Comparison of ENCODE assay signal across 22 mouse cellular contexts in the genomic region with DNA sequence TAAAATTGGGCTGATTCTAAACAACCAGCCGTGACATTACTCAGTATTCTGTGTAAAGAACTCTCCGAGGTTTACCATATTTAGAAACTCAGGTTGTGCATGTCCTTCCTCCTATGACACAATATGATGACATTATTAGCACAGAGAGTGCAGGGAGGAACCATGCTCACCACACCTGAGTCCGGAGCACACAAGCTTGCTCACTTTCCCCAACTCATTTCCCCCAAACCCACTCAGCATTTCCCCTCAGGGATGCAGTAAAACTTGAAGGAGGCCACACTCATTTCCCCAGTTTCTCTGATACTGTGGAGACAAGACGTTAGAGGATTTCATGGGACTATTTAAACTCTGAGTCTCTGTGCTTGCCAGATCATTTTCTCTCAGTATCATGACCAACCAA. TPM values are rescaled to one million over a fixed set of nuclear protein-coding genes. Genes with fewer than 3 reads are reported as not detected.
DNase-seq lines count a peak whose midpoint lies in the region; ATAC-seq and TF ChIP-seq lines count a peak whose summit lies in the region.
"Had no signal": no experiment of that assay in that cellular context is flagged by ENCODE, and none has a peak within 500 bp of the region (broad histone marks: within the 10 kb centered on the region; RNA-seq: fewer than 3 reads in every experiment).

No protein-coding gene starts in this region.

- ATAC-seq in heart, embryonic 12.5 days (ENCODE audit: insufficient number of reproducible peaks, low FRiP score), result no peak
- no peak for ATAC-seq in liver, postnatal 0 days
- no peak for ATAC-seq in liver, embryonic 11.5 days (replicated peaks; ENCODE audit: low FRiP score)
- ATAC-seq: forebrain, embryonic 13.5 days; forebrain, embryonic 15.5 days; forebrain, postnatal 0 days had no signal

- no peaks in the 10 kb centered on the region for H3K9me3 ChIP-seq in heart, embryonic 12.5 days (replicated peaks)
- no peaks in the 10 kb centered on the region for H3K9me3 ChIP-seq in liver, postnatal 0 days (ENCODE audit: low read length)
- no peaks in the 10 kb centered on the region for H3K9me3 ChIP-seq in liver, embryonic 11.5 days (ENCODE audit: control insufficient read depth, low read length)
- H3K9me3 ChIP-seq: embryonic facial prominence, embryonic 10.5 days; embryonic facial prominence, embryonic 12.5 days; forebrain, embryonic 13.5 days; forebrain, embryonic 15.5 days had no signal

- no peak overlapping the region for H3K4me2 ChIP-seq in heart, embryonic 12.5 days
- no peak overlapping the region for H3K4me2 ChIP-seq in liver, postnatal 0 days (ENCODE audit: low read depth, low read length)
- no peak overlapping the region for H3K4me2 ChIP-seq in liver, embryonic 11.5 days
- H3K4me2 ChIP-seq: embryonic facial prominence, embryonic 12.5 days; forebrain, embryonic 13.5 days; forebrain, embryonic 15.5 days had no signal

- no peak overlapping the region for H3K9ac ChIP-seq in heart, embryonic 12.5 days
- no peak overlapping the region for H3K9ac ChIP-seq in liver, postnatal 0 days (replicated peaks)
- H3K9ac ChIP-seq in liver, embryonic 11.5 days (ENCODE audit: low read depth, low read length), result no peak overlapping the region
- H3K9ac ChIP-seq: embryonic facial prominence, embryonic 12.5 days; forebrain, embryonic 13.5 days; forebrain, embryonic 15.5 days; forebrain, postnatal 0 days had no signal

- TF ChIP-seq CTCF in liver, postnatal 0 days (IDR thresholded peaks at IDR 0.05; ENCODE audit: low read depth), result no peak

- peak; percentile 53 for DNase-seq in heart, adult 11 months
- no peak for DNase-seq in liver, postnatal 0 days
- DNase-seq in liver, embryonic 11.5 days (ENCODE audit: low spot score), result no peak
- DNase-seq in cerebellum, postnatal 36 days, result no peak
- DNase-seq: adrenal gland, adult 2 months; adrenal gland, postnatal 10 days; adrenal gland, postnatal 25 days; cerebellum, adult 11 months; cerebellum, adult 18-20 months; cerebellum, adult 8-10 months; cerebellum, adult 9-11 months; cerebellum, postnatal 14 days; forebrain, postnatal 0 days had no signal

- H3K4me1 ChIP-seq in heart, embryonic 12.5 days (replicated peaks), result no peaks in the 10 kb centered on the region
- no peaks in the 10 kb centered on the region for H3K4me1 ChIP-seq in liver, postnatal 0 days (ENCODE audit: insufficient read depth)
- no peaks in the 10 kb centered on the region for H3K4me1 ChIP-seq in liver, embryonic 11.5 days (replicated peaks; ENCODE audit: control insufficient read depth, insufficient read depth, low read length)
- H3K4me1 ChIP-seq: embryonic facial prominence, embryonic 10.5 days; embryonic facial prominence, embryonic 12.5 days; forebrain, embryonic 13.5 days; forebrain, embryonic 15.5 days had no signal

- no peak overlapping the region for H3K27ac ChIP-seq in heart, embryonic 12.5 days (ENCODE audit: poor library complexity, severe bottlenecking)
- peak overlapping the region; percentile 51; the same call in 1 of the 2 replicates for H3K27ac ChIP-seq in liver, postnatal 0 days (ENCODE audit: low read depth)
- H3K27ac ChIP-seq in liver, embryonic 11.5 days (ENCODE audit: low read depth, low read length), result no peak overlapping the region
- H3K27ac ChIP-seq: embryonic facial prominence, embryonic 10.5 days; embryonic facial prominence, embryonic 12.5 days; forebrain, embryonic 13.5 days; forebrain, embryonic 15.5 days had no signal

- H3K4me3 ChIP-seq in heart, embryonic 12.5 days, result no peak overlapping the region
- H3K4me3 ChIP-seq in liver, postnatal 0 days (ENCODE audit: low read depth, low read length), result no peak overlapping the region
- H3K4me3 ChIP-seq in liver, embryonic 11.5 days (ENCODE audit: low read depth, low read length), result no peak overlapping the region
- H3K4me3 ChIP-seq: embryonic facial prominence, embryonic 10.5 days; embryonic facial prominence, embryonic 12.5 days; forebrain, embryonic 13.5 days; forebrain, embryonic 15.5 days had no signal

- TF ChIP-seq EP300 in liver, postnatal 0 days (IDR thresholded peaks at IDR 0.05; ENCODE audit: low read depth), result no peak

- no peaks in the 10 kb centered on the region for H3K27me3 ChIP-seq in heart, embryonic 12.5 days (replicated peaks)
- H3K27me3 ChIP-seq in liver, postnatal 0 days (ENCODE audit: insufficient read depth, low read length), result no peaks in the 10 kb centered on the region
- H3K27me3 ChIP-seq in liver, embryonic 11.5 days (replicated peaks; ENCODE audit: control insufficient read depth, insufficient read depth, low read length), result no peaks in the 10 kb centered on the region
- H3K27me3 ChIP-seq: embryonic facial prominence, embryonic 12.5 days; forebrain, embryonic 13.5 days; forebrain, embryonic 15.5 days had no signal

- no peaks in the 10 kb centered on the region for H3K36me3 ChIP-seq in heart, embryonic 12.5 days
- no peaks in the 10 kb centered on the region for H3K36me3 ChIP-seq in liver, postnatal 0 days (replicated peaks; ENCODE audit: insufficient read depth, low read length)
- no peaks in the 10 kb centered on the region for H3K36me3 ChIP-seq in liver, embryonic 11.5 days (ENCODE audit: control insufficient read depth, insufficient read depth, low read length)
- H3K36me3 ChIP-seq: embryonic facial prominence, embryonic 10.5 days; embryonic facial prominence, embryonic 12.5 days; forebrain, embryonic 15.5 days had no signal

- WGBS in heart, embryonic 12.5 days, result 72% methylated on average over 4 of the region's 4 CpGs
- 52% methylated on average over 4 of the region's 4 CpGs for WGBS in liver, postnatal 0 days (ENCODE audit: insufficient replicate concordance)
- WGBS in liver, embryonic 11.5 days, result 73% methylated on average over 4 of the region's 4 CpGs

RNA-seq across cellular contexts. Expression of gene Stfa1, which starts 12.4 kb away (rescaled TPM):
- polyA plus RNA-seq in heart, embryonic 12.5 days (2016; fragmentation: Nextera tagmentation; extraction: Ambion mirVana), result 2.6 TPM in 1 of 2 replicates, not detected in the other
- polyA plus RNA-seq in liver, postnatal 0 days (2015; fragmentation: Nextera tagmentation; extraction: Ambion mirVana), result 1,279 and 1,387 TPM in 2 replicates
- 55.5 TPM in 2 replicates for polyA plus RNA-seq in liver, embryonic 11.5 days (2014; fragmentation: Nextera tagmentation; extraction: Ambion mirVana)
- polyA plus RNA-seq: adrenal gland, adult 2 months; C2C12; cortical plate, adult 2 months had no signal

RNA-seq across cellular contexts. Expression of gene BC117090, which starts 45.0 kb away (rescaled TPM):
- not detected in 2 replicates for polyA plus RNA-seq in heart, embryonic 12.5 days (2016; fragmentation: Nextera tagmentation; extraction: Ambion mirVana)
- 4.2 and 4.3 TPM in 2 replicates for polyA plus RNA-seq in liver, postnatal 0 days (2015; fragmentation: Nextera tagmentation; extraction: Ambion mirVana)
- polyA plus RNA-seq in liver, embryonic 11.5 days (2014; fragmentation: Nextera tagmentation; extraction: Ambion mirVana), result not detected in 2 replicates
- polyA plus RNA-seq: adrenal gland, adult 2 months; brain, embryonic 14.5 days; C2C12; cortical plate, adult 2 months; embryonic facial prominence, embryonic 10.5 days; embryonic facial prominence, embryonic 12.5 days; forebrain, embryonic 11.5 days; forebrain, embryonic 13.5 days; forebrain, embryonic 15.5 days; forebrain, postnatal 0 days had no signal

Comparison
In these comparisons a context has a peak if more than half of its experiments do, and no peak if none do; other contexts are left out.
1. RNA of gene Stfa1, which starts 12.4 kb away (polyA plus RNA-seq): 1,279 to 1,387 TPM in liver, postnatal 0 days; 55.5 TPM in liver, embryonic 11.5 days and 2.6 TPM in heart, embryonic 12.5 days; every median in the first group is over 10 times any median in the second.